Mouse (Mus musculus): Measurements from ENCODE around the gene Tgif1.
"Not testable (repeated sequence)": the region's sequence is repeated elsewhere in the genome, so short reads cannot be mapped to it uniquely, and the experiment has no call there.

The Tgif1 gene

GRCm38 (mm10) chr17:70846111-70846644 lies 7.2 kb downstream of the Tgif1 start:
- in situ Hi-C loops (cut with MboI, MseI): no loop called here

DNA sequence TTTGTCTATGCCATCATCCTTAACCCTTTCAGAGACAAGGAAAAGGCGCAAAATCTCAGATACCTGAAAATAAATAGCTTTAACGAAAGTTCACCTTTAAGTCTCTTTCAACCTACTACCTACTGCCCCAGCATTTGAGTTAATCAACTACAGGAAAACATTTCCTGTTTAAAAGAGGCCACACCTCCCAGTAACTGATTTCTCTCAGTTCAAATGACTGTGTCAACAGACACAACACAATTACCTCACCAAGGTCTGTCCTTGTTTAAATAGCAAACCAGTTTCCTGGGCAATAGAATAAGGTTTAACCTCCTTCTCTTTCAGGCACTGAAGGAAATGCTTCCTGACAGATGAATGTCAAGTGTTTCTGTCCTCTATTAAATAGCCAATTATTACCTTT lies 7.8 kb downstream of the Tgif1 start:
- in situ Hi-C loops (cut with MboI, MseI): no loop called here

DNA sequence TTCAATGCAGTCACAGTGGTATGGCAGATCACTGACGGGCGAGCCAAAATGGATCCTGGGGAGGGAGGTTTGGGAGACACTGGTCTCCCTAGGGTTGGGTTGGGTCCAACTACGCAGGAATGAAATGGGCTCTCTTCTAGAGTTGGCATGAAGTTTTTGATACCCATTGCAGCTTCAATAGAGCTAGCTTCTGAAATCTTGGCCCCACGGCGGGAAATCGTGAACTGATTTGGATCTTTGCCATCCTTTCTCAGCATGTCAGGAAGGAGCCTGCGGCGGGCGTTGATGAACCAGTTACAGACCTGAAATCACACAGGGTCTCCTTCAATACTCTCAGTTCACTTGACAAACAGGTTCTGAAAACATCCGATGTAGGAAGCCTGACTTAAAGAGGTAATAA lies 8.4 kb downstream of the Tgif1 start:
- in situ Hi-C loops (cut with MboI, MseI): no loop called here

- in situ Hi-C loops (cut with MboI, MseI): no loop called here
These were observed 10.1 kb downstream of the Tgif1 start for GRCm38 (mm10) chr17:70843252-70843651.

DNA sequence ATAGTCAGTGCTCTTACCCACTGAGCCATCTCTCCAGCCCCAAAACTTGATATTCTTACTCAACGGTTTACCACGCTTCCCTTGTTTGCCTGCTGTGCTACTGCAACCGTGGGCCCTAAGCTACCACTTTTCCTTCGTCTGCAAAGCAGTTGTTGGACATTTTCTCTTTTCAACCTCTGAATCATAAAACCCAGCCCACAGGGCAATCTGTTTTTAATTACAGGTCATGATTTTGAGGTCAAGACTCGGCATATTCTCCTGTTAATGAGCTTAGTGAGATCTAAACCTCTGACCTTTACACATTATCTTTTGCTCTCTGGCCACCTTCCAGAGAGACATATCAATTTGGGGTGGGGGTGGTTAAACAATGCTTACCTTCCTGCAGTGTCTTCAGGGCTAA lies 14.8 kb downstream of the Tgif1 start:
- in situ Hi-C loops (cut with MboI, MseI): no loop called here

DNA sequence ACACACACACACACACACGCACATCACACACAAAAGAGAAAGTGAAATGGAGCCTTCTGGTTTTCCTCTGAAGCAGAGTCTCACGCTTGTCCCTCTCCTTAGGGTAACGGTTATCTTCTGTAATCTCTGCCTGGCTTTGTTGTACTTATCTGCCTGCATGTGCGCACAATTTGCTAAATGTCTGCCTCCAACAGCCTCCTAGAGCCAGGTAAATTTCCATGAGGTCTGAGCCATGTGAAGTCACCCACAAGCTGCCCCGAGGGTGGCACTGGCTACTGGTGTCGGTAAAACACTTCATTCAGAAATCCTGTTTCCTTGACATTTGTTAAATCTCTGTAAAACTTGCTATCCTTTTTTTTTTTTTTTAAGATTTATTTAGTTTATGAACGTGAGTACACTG lies 15.3 kb downstream of the Tgif1 start:
- in situ Hi-C loops (cut with MboI, MseI): no loop called here

DNA sequence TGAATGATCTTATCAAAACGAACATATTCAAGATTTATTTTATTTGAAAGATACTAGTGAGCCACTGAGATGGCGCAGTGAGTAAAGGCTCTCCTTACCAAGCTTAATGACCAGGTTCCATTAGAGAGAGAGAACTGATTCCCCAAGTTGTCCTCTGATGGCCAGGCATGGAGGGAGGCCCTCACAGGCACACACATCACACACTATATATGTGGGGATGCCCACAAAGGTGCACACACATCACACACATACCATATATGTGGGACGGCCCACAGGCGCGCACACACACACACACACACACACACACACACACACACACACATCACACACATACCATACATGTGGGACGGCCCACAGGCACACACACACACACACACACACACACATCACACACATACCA lies 15.9 kb downstream of the Tgif1 start:
- in situ Hi-C loops (cut with MboI, MseI): not testable (repeated sequence)

DNA sequence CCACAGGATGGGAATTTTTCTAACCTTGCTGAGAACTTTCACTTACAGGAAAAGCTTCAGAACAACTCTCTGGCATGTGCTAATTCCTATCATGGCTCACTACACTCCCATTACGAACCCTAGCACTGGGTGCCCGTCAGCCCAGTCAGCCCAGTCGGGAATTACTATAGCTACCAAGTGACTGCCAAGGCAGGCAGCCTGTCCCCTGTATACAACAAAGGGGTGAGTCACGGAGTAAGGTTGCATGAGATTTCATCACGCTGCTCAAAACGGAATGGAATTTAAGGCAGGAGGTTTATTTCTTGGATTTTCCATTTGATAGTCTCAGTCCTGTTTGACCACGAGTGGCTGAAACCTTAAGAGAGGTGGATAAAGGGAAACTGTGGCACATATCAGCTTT lies 16.5 kb downstream of the Tgif1 start:
- in situ Hi-C loops (cut with MboI, MseI): no loop called here

- in situ Hi-C loops (cut with MboI, MseI): no loop called here
These were observed 18.1 kb downstream of the Tgif1 start for GRCm38 (mm10) chr17:70835071-70835790.

DNA sequence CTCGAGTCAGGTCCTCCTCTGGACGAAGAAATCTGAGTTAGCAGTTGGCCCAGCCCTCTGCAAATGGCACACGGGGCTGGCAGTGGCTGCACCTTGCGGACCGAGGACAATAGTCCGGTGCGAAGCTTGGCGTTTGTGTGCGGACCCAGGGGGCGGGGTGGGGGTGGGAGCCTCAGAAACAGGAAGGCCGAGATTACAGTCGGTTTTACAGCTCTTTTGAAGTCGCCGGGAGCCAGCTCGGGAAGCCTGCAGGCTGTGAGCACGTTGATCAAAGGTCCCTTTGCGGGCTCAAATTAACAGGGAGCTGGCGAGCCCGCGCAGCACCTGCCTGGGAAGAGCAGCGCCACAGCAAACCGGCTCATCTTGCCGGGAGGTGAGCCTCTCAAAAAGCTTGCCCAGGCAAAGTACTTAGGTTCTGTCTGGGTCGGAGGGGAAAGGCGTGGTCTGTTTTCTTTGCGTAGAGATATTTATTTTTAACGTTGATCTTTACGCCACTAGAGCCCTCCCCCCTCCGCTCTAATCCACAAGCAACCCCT lies 18.8 kb downstream of the Tgif1 start:
- in situ Hi-C loops (cut with MboI, MseI): no loop called here

DNA sequence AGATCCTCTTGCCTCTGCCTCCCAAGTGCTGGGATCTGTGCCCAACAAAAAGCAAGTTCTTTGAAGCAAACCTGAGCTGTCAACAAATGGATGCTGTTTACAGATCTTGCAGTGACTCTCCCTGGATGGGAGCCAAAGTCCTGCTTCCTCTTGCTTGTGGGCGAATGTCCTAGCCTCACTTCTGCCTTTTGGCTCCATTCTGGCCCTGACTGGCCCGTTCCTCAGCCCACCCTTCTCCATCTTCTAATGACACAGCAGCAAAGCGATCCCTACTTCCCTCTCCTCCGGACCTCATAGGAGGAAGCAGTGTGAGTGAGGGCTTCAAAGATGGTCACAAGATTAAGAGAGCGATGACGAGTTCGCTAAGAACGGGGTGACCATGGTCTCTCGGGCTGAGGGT lies 20.8 kb downstream of the Tgif1 start:
- in situ Hi-C loops (cut with MboI, MseI): no loop called here

- in situ Hi-C loops (cut with MboI, MseI): no loop called here
These were observed 21.8 kb downstream of the Tgif1 start for GRCm38 (mm10) chr17:70831591-70831990.

DNA sequence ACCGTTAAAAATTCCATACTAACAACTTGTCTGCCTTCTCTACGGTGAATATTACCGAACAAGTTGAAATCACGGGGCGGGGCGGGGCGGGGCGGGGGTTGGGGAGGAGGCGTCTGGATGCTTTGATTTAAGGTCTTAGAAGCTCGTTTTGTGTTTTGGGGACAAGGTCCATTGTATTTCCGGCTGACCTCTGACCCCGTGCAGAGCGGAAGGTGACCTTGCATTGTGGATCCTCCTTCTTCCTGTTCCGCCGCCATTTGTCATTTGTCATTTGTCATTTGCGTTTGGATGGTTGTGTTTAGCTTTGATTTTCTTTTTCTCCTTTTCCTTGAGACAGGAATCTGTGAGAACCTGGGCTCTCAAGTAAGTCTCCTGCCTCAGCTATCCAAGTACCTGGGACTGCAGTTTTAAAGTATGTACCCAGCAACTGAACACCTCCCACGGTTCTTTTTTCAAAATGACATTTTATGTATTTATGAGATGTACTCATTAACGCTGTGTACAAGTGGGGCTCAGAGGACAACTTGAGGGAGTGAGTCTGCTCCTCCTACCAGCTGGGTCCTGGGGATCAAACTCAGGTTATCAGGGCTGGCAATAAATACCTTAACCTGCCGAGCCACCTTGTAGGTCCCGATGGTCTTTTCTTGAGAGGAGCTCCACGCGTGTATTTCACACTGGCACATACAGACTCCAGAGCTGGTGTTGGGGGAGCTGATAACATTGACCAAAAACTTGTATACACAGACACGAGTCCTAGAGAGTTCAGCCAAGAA lies 23.2 kb downstream of the Tgif1 start:
- in situ Hi-C loops (cut with MboI, MseI): no loop called here

- in situ Hi-C loops (cut with MboI, MseI): no loop called here
These were observed 24.1 kb downstream of the Tgif1 start for GRCm38 (mm10) chr17:70829217-70829616.

DNA sequence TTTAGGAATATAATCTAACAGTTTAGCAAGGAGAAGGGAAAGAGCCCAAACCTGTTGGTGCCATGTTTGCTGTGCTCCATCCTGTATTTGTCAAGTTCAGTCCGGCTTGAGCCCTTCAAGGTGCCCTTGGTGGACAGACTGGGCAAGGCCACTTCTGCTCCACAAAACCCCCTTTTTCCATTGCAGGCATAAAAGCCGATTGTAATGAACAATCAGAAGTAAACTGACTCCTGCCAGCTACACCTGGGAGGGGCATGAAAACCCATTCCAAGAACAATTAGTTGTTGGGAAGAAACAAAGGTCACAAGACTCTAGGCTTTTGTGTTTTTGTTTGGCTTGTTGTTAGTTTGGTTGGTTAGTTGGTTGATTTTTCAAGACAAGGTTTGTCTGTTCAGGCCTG lies 24.8 kb downstream of the Tgif1 start:
- in situ Hi-C loops (cut with MboI, MseI): no loop called here

- in situ Hi-C loops (cut with MboI, MseI): no loop called here
These were observed 25.2 kb downstream of the Tgif1 start for GRCm38 (mm10) chr17:70828180-70828528.

GRCm38 (mm10) chr17:70827463-70828179 lies 25.7 kb downstream of the Tgif1 start:
- in situ Hi-C loops (cut with MboI, MseI): not testable (repeated sequence)

DNA sequence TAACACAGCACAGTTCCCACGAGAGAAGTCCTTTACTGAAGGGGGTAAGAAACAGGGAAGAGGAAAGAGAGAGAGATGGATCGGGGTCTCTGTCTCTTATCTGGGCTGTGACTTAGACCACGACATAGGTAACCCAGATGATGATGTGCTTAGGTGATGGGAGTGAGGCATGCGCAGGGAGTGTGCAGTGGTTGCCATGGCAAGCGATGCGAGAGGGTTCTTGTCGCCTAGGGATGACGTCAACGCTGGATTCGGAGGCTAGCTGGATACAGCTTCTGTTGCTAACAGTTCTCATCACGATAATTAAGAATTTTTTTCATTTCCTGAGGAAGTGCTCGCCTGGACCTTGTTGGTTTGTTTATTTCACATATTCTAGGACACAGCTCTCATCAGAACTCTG lies 27.1 kb downstream of the Tgif1 start:
- in situ Hi-C loops (cut with MboI, MseI): no loop called here

- in situ Hi-C loops (cut with MboI, MseI): no loop called here
These were observed 30.3 kb downstream of the Tgif1 start for GRCm38 (mm10) chr17:70823083-70823482.

- in situ Hi-C loops (cut with MboI, MseI): no loop called here
These were observed 35.4 kb downstream of the Tgif1 start for GRCm38 (mm10) chr17:70817862-70818451.

DNA sequence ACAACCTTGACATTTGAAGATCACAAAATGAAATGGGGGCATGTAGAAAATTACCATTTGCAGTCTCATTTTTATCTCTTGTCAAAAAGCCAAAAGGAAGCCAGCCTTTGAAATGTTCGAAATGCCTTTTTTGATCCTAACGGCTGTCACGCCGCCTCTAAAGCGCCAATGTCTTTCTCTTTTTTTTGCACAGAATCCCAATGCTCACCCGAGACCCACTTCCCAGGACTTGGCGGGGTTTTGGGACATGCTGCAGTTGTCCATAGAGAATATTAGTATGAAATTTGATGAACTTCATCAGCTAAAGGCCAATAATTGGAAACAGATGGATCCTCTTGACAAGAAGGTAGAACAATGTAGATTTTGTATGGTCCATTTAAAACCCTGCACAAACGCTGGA lies 38.3 kb downstream of the Tgif1 start:
- in situ Hi-C loops (cut with MboI, MseI): no loop called here

DNA sequence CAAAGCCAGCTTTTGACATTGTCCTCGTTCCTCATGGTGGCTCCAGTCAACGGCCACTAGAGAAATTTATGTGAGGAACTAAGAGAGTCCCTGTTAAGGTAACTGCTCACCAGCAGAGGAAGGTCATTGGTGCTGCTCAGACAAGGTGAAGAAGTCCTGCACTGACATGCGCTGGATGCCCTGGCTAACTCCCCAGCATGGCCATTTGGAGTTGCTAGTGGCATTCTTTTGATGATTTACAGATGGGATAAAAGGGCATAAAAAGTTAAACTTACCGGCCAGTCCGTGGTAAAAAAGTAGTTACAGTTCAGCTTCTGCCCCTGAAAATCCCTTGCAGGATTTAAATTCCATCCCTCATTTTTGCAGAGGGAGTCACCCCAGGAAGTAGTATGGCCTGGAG lies 42.6 kb downstream of the Tgif1 start:
- in situ Hi-C loops (cut with MboI, MseI): no loop called here

Measured in T-helper 1 cell (primary cell).